Mouse (Mus musculus): ENCODE measurements around the gene Irf7. TPM values are rescaled to one million over a fixed set of nuclear protein-coding genes. Genes with fewer than 3 reads are reported as not detected.

Irf7 gene
- polyA plus RNA-seq, 1 experiment = 0.35 TPM

DNA sequence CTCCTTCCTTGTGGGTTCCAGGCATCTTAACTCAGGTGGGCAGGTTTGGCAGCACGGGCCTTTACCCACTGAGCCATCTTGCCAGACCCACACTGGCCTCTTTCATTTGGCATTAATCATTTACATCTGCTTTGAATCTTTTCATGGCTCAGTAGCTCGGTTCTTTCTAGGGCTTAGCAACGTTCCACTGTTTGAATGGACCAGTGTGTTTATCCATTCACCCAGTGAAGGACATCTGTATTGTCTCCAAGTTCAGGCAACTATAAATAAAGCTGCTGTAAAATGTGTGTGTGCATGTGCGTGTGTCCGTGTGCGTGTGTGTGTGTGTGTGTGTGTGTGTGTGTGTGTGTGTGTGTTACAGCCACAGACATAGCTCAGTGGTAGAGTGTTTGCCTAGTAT lies 15.2 kb upstream of the Irf7 start:
- Histone ChIP-seq H3K4me3 (ENCODE audit: insufficient read depth, poor library complexity, severe bottlenecking) (no peak overlapping the region), H3K36me3 (ENCODE audit: control insufficient read depth, insufficient read depth) (no peaks in the 10 kb centered on the region), H3K79me2 (ENCODE audit: control insufficient read depth, insufficient read depth) (no peaks in the 10 kb centered on the region), H3K79me3 (ENCODE audit: low read depth) (no peaks in the 10 kb centered on the region), H3ac (ENCODE audit: control insufficient read depth, insufficient read length, low read depth) (no peak overlapping the region), H3K27me3 (ENCODE audit: control insufficient read depth, insufficient read depth, insufficient read length) (no peaks in the 10 kb centered on the region)
- TF ChIP-seq MYOD1 (IDR thresholded peaks at IDR 0.05; ENCODE audit: control insufficient read depth, insufficient read length, low read depth) (no peak), FOSL1 (IDR thresholded peaks at IDR 0.05; ENCODE audit: insufficient read depth, low read length, poor library complexity, severe bottlenecking) (no peak), USF1 (IDR thresholded peaks at IDR 0.05; ENCODE audit: low read depth) (no peak), CTCF (IDR thresholded peaks at IDR 0.05; ENCODE audit: control insufficient read depth, insufficient read depth, insufficient read length) (no peak), CEBPB (IDR thresholded peaks at IDR 0.05; ENCODE audit: low read depth) (no peak), MYOG (IDR thresholded peaks at IDR 0.05; ENCODE audit: control insufficient read depth, extremely low read depth, insufficient read length) (no peak), MAX (IDR thresholded peaks at IDR 0.05) (no peak)

DNA sequence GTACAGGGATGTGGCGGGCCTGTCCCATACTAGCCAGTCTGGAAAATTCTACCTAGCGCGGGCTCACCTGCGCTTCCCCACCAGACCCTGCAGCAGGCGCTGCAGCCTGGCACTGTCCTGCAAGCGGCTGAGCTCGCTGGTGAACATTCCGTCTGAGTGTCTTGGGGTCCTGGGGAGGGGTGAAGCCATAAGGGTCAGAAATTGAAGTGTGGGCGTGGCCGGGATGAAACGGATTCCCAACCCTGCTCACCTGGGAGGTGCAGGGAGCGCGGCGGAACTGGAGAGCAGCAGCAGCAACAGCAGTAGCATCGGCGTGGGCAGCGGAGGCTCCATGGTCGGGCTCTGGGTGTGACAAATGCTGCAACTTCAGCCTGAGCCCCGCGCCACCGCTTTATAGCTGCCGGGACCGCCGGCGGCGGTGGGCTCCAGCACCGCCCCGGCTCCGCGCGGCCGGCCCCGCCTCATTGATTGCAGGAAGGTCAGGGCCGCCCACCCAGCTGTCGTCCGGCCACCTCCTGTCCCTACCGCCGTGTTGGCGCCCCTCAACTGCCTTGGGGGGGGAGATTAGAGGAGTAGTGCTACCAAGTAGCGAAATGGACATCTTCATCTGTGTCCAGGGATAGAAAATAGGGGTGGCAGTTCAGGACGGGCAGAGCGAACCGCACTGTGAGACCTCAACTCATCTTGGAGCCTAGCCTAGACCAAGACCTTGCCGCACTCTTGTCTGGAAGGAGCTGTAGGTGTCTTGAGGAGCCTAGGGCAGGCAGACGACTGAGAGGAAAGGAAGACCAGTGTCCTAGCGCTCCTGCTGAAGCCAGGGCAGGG lies 12.7 kb upstream of the Irf7 start, which contains the start of gene Sct:
Sct (minus strand) TSS at position 368 of the 825 bp plus-strand sequence.
- no peaks in the 10 kb centered on the region for H3K27me3 ChIP-seq (ENCODE audit: control insufficient read depth, insufficient read depth, insufficient read length)
- no peaks in the 10 kb centered on the region for H3K79me3 ChIP-seq (ENCODE audit: low read depth)
- no peaks in the 10 kb centered on the region for H3K79me2 ChIP-seq (ENCODE audit: control insufficient read depth, insufficient read depth)
- H3K36me3 ChIP-seq (ENCODE audit: control insufficient read depth, insufficient read depth) = no peaks in the 10 kb centered on the region
- H3ac ChIP-seq (ENCODE audit: control insufficient read depth, insufficient read length, low read depth) = no peak within 1 kb of the TSS
- TF ChIP-seq USF1 (IDR thresholded peaks at IDR 0.05; ENCODE audit: low read depth) = no peak
- no peak for TF ChIP-seq FOSL1 (IDR thresholded peaks at IDR 0.05; ENCODE audit: insufficient read depth, low read length, poor library complexity, severe bottlenecking)
- peak; percentile 20 for TF ChIP-seq MYOD1 (IDR thresholded peaks at IDR 0.05; ENCODE audit: control insufficient read depth, insufficient read length, low read depth)
- H3K4me3 ChIP-seq (ENCODE audit: insufficient read depth, poor library complexity, severe bottlenecking) = no peak within 1 kb of the TSS

GRCm38 (mm10) chr7:141277701-141278678 lies 11.7 kb upstream of the Irf7 start:
- H3K79me2 ChIP-seq (ENCODE audit: control insufficient read depth, insufficient read depth) = no peaks in the 10 kb centered on the region
- no peaks in the 10 kb centered on the region for H3K36me3 ChIP-seq (ENCODE audit: control insufficient read depth, insufficient read depth)
- H3K4me3 ChIP-seq (ENCODE audit: insufficient read depth, poor library complexity, severe bottlenecking) = no peak overlapping the region
- no peaks in the 10 kb centered on the region for H3K27me3 ChIP-seq (ENCODE audit: control insufficient read depth, insufficient read depth, insufficient read length)
- H3K79me3 ChIP-seq (ENCODE audit: low read depth) = no peaks in the 10 kb centered on the region
- TF ChIP-seq USF1 (IDR thresholded peaks at IDR 0.05; ENCODE audit: low read depth) (no peak), CEBPB (IDR thresholded peaks at IDR 0.05; ENCODE audit: low read depth) (no peak), MYOG (IDR thresholded peaks at IDR 0.05; ENCODE audit: control insufficient read depth, extremely low read depth, insufficient read length) (no peak), MYOD1 (IDR thresholded peaks at IDR 0.05; ENCODE audit: control insufficient read depth, insufficient read length, low read depth) (no peak), MAX (IDR thresholded peaks at IDR 0.05) (no peak), CTCF (IDR thresholded peaks at IDR 0.05; ENCODE audit: control insufficient read depth, insufficient read depth, insufficient read length) (no peak), FOSL1 (IDR thresholded peaks at IDR 0.05; ENCODE audit: insufficient read depth, low read length, poor library complexity, severe bottlenecking) (no peak)
- H3ac ChIP-seq (ENCODE audit: control insufficient read depth, insufficient read length, low read depth) = no peak overlapping the region

- no peaks in the 10 kb centered on the region for H3K79me2 ChIP-seq (ENCODE audit: control insufficient read depth, insufficient read depth)
- no peak for TF ChIP-seq MYOG (IDR thresholded peaks at IDR 0.05; ENCODE audit: control insufficient read depth, extremely low read depth, insufficient read length)
- no peak for TF ChIP-seq MYOD1 (IDR thresholded peaks at IDR 0.05; ENCODE audit: control insufficient read depth, insufficient read length, low read depth)
- TF ChIP-seq MAX (IDR thresholded peaks at IDR 0.05) = no peak
- no peak for TF ChIP-seq USF1 (IDR thresholded peaks at IDR 0.05; ENCODE audit: low read depth)
- TF ChIP-seq CTCF (IDR thresholded peaks at IDR 0.05; ENCODE audit: control insufficient read depth, insufficient read depth, insufficient read length) = no peak
- no peak for TF ChIP-seq CEBPB (IDR thresholded peaks at IDR 0.05; ENCODE audit: low read depth)
- no peak for TF ChIP-seq FOSL1 (IDR thresholded peaks at IDR 0.05; ENCODE audit: insufficient read depth, low read length, poor library complexity, severe bottlenecking)
- no peak within 1 kb of the TSS for H3ac ChIP-seq (ENCODE audit: control insufficient read depth, insufficient read length, low read depth)
- H3K4me3 ChIP-seq (ENCODE audit: insufficient read depth, poor library complexity, severe bottlenecking) = no peak within 1 kb of the TSS
- H3K27me3 ChIP-seq (ENCODE audit: control insufficient read depth, insufficient read depth, insufficient read length) = no peaks in the 10 kb centered on the region
- H3K36me3 ChIP-seq (ENCODE audit: control insufficient read depth, insufficient read depth) = no peaks in the 10 kb centered on the region
- H3K79me3 ChIP-seq (ENCODE audit: low read depth) = no peaks in the 10 kb centered on the region
Observed at GRCm38 (mm10) chr7:141276546-141276945, 10.3 kb upstream of the Irf7 start, which contains the start of gene Cdhr5. Gene Cdhr5, minus strand, starts transcription at chr7:141276786.

- H3K79me2 ChIP-seq (ENCODE audit: control insufficient read depth, insufficient read depth) = no peaks in the 10 kb centered on the region
- no peak for TF ChIP-seq MYOG (IDR thresholded peaks at IDR 0.05; ENCODE audit: control insufficient read depth, extremely low read depth, insufficient read length)
- TF ChIP-seq USF1 (IDR thresholded peaks at IDR 0.05; ENCODE audit: low read depth) = no peak
- TF ChIP-seq MYOD1 (IDR thresholded peaks at IDR 0.05; ENCODE audit: control insufficient read depth, insufficient read length, low read depth) = no peak
- no peak for TF ChIP-seq MAX (IDR thresholded peaks at IDR 0.05)
- TF ChIP-seq CEBPB (IDR thresholded peaks at IDR 0.05; ENCODE audit: low read depth) = no peak
- no peak for TF ChIP-seq FOSL1 (IDR thresholded peaks at IDR 0.05; ENCODE audit: insufficient read depth, low read length, poor library complexity, severe bottlenecking)
- no peak for TF ChIP-seq CTCF (IDR thresholded peaks at IDR 0.05; ENCODE audit: control insufficient read depth, insufficient read depth, insufficient read length)
Observed at GRCm38 (mm10) chr7:141275356-141275755, 9.1 kb upstream of the Irf7 start.

More at GRCm38 (mm10) chr7:141275356-141275755, 9.1 kb upstream of the Irf7 start:
- no peak overlapping the region for H3ac ChIP-seq (ENCODE audit: control insufficient read depth, insufficient read length, low read depth)
- no peaks in the 10 kb centered on the region for H3K27me3 ChIP-seq (ENCODE audit: control insufficient read depth, insufficient read depth, insufficient read length)
- H3K4me3 ChIP-seq (ENCODE audit: insufficient read depth, poor library complexity, severe bottlenecking) = no peak overlapping the region
- H3K36me3 ChIP-seq (ENCODE audit: control insufficient read depth, insufficient read depth) = no peaks in the 10 kb centered on the region
- no peaks in the 10 kb centered on the region for H3K79me3 ChIP-seq (ENCODE audit: low read depth)
